Mouse (Mus musculus) heart, postnatal 10 days (tissue): ENCODE measurements around the gene Dnaja1. TPM values are rescaled to one million over a fixed set of nuclear protein-coding genes. Genes with fewer than 3 reads are reported as not detected.

Source experiments
- DNase-seq, 2 experiments: peaks; one replicate each; pipeline ENCODE4 v3.0.0; 2021
- intact Hi-C: fragments of 180-260 bp; cut with DNase I; formaldehyde crosslinking; loops from one replicate; pipeline ENCODE4 v1.15.1; 2025
- total RNA-seq, 2 experiments: library from RNA; stranded (reverse); gene quantifications; 2 replicates each; pipeline ENCODE4 v1.2.3; 2021

The Dnaja1 gene
- 100 to 1,000 TPM in 1 of 2 experiments, 10 to 100 TPM in 1; 95.0 to 120 TPM for total RNA-seq

DNA sequence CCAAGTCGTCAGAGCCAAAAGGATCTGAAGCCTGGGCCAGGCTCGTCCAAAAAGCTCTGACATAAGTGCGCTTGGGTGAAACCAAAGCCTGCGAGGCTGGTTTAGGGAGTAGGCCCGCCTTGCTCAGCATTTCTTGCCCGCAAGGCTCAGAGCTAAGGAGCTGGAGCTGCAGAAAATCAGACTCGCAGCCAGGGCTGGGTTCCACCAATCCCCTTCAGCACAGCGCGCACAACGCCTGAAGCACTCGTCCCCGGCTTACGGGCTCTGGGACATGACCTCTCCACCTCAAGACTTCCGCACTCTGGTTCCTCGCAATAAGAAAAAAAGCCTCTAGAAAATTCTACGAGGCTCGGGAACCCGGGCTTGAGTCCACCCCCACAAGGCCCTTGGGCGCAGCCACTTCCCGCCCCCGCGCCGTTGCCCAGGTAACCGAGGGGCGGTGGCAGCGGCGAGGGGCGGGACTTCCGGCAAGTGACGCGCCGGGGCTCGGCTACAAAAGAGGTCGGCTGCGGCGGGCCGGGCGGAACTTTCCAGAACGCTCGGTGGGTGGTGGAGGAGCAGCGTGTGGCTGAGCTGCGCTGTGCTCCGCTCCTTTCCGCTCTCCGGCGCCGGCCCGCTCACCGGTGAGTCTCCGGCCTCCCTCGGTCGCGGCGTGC, at the start of gene Dnaja1:
TSS of gene Dnaja1 (plus strand) at position 140 of the 656 bp plus-strand sequence.
- DNase-seq: peak; percentile 98
- intact Hi-C loops: loop anchor here (1.0 kb wide), 1 partner anchor 18 kb away; no protein-coding TSS in a partner anchor

DNA sequence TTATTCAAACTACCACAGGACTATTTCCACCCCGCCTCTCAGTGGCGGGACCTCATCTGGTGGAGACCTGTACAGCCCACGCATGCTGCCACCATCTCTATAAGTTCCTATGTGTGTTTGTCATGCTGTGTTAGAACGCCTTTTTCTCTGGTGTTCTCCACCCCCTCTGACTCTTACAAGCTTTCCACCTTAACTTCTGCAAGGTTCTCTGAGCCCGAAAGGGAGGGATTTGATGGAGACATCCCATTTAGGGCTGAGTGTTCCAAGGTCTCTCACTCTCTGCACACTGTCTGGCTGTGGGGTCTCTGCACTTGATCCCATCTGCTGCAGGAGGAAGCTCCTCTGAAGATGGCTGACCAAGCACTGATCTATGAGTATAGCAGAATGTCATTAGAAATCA, 48.4 kb upstream of the Dnaja1 start:
- intact Hi-C loops: loop anchor here (10.0 kb wide), 1 partner anchor 119 kb away; no protein-coding TSS in a partner anchor
- DNase-seq: no peak

DNA sequence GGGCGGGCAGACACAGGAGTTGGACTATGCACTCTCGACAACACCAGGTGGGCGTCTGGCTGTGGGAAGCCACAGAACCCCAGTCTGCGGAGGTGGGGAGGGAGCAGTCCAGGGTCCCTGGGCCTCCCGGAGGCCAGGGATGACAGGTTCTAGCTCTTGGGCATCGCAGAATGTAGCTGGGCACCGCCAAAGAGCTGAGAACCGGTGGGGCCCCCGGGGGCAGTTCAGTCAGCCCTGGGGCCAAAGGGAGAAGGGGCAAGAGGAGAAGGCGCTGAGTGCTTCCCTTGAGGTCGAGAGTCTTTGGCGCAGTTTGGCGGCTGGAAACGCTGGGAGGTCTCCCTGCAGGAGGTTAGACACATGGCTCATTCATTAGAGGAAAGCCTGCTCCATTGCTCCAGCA, 45.6 kb upstream of the Dnaja1 start:
- intact Hi-C loops: loop anchor here (10.0 kb wide), 1 partner anchor 122 kb away; no protein-coding TSS in a partner anchor
- DNase-seq: no peak

DNA sequence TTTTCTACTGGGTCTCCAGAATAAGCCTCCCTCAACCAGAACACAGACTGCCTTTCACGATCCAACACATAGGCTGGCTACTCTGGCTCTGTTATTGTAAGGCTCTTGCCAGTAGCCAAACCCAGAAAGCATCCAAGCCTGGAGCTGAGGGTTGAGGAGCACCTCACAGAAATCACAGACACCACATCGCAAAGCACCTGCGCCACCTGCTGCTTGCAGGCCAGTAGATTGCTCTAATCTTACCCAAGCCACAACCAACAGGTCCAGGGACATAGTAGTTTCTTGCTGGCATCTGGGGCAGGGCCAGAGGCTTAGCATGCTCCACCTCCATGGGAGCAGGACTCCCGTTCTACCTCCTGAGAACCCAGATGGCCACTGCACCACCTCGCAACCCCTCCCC, 44.8 kb upstream of the Dnaja1 start:
- intact Hi-C loops: loop anchor here (1.0 to 10.0 kb wide), 2 partner anchors 122 to 376 kb away; no protein-coding TSS in a partner anchor
- DNase-seq: peak; percentile 21 to 42

DNA sequence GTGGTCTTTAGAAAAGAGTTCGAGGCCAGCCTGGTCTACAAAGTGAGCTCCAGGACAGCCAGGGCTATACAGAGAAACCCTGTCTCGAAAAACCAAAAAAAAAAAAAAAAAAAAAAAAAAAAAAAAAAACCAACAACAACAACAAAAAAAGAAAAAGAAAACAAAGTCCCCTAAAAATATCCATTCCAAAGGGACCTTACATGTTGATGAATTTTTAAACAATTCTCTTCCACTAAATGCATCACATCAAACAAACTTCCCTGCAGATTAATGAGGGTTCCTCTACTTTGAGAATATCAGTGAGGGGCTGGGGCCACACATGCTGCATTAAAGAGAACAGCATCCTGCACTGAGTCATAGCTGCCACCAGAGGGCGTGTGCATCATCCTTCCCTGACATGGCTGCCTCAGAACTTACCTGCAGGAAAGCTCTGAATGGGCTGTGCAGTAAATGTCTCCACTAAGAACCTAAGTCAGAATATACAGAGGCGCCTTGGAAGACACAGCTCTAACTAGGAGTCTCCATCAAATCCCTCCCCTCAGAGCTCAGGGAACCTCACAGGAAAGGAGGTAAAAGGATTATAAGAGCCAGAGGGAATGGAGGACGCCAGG, 41.6 kb upstream of the Dnaja1 start:
- intact Hi-C loops: loop anchor here (5.0 kb wide), 1 partner anchor 543 kb away; no protein-coding TSS in a partner anchor
- peak; percentile 19 to 41 for DNase-seq

DNA sequence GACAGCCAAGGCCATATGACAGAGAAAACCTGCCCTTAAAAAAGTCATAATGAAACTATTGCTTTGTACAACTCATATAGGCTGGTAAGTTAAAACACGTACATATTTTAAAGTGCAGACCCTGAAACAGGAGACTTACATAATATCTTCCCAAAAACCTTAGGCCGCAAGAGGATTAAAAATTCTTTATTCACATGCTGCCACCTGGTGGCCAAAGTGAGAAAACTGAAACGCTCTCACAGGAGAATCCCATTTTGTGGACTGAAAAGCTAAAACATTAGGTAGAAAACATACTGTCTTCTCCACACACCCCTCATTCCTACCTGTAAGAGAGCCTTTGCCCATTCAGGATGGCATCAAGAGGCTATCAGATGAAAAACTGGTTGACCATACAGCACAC, 40.0 kb upstream of the Dnaja1 start:
- intact Hi-C loops: loop anchor here (1.0 to 5.0 kb wide), 2 partner anchors 381 to 545 kb away; no protein-coding TSS in a partner anchor
- DNase-seq: peak; percentile 65 to 77

DNA sequence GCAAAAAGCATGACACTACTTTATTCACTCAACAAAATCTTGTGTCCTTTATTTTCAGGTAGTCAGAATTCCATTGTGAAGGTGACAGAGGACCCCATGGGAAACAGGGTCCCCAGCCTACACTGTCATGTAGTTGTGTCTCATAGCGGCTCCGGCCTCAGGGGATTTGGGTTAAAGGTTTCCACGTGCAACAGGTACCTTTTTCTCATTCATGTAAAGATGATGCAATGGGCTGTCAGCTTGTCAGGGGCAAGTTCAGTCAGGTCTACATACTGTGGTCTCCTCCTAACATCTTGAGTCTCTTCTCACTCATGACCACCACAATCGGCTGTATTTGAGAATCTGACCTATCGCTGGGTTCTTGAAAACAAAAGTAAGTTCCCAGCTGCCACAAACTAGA, 39.6 kb upstream of the Dnaja1 start:
- no peak for DNase-seq
- intact Hi-C loops: loop anchor here (1.0 to 5.0 kb wide), 2 partner anchors 381 to 545 kb away; no protein-coding TSS in a partner anchor

DNA sequence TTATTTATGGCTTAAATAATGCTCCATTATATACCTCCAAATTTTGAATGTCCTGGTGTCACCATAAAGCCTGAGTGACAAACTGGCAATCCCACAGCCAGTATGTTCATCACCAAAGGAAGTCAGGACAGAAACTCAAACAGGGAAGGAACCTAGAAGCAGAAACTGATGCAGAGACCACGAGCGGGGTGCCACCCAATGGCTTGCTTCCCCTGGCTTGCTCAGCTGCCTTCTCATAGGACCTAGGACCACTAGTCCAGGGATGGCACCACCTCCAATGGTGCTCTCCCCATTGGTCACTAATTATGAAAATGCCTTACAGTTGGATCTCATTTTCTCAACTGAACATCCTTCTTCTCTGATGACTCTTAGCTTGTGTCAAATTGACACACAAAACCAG, 38.6 kb upstream of the Dnaja1 start:
- DNase-seq: no peak
- intact Hi-C loops: loop anchor here (5.0 kb wide), 1 partner anchor 546 kb away; no protein-coding TSS in a partner anchor

DNA sequence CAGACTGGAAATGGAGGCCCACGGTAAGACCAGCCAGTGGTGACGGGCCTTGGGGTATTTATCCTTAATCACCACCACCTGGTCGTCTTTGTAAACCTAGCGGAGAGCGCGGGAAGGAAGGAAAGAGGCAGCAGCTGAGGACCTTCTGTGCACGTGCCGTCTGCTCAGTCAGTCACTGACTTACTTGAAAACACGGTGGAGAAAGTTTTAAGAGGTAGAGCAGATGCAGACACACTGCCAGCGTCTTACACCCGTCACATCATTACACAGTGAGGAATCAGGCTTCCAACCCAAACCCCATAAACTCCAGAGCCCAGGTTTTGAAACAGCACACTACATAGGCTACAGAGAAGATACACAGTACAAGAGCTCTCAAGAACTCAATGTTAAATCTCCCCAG, 30.9 kb upstream of the Dnaja1 start:
- DNase-seq: no peak
- intact Hi-C loops: no loop called here

DNA sequence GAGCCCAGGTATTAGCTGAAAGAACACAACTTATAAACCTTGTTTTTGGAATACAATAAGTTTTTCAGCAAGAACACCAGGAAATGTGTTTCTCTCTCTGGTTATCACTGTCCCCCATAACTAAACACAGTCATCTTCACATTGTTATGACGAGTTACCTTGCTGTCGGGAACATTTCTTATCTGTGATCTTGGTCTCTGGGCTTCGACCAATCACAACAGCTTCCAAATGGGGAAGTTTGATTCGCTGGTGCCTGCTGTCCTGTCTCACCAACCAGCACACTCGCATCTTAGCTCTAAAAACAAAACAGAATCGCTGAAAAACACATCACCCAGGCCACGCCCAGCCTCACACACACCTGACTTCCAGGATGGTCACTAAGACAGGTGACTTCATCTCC, 24.9 kb upstream of the Dnaja1 start:
- intact Hi-C loops: no loop called here
- no peak for DNase-seq

DNA sequence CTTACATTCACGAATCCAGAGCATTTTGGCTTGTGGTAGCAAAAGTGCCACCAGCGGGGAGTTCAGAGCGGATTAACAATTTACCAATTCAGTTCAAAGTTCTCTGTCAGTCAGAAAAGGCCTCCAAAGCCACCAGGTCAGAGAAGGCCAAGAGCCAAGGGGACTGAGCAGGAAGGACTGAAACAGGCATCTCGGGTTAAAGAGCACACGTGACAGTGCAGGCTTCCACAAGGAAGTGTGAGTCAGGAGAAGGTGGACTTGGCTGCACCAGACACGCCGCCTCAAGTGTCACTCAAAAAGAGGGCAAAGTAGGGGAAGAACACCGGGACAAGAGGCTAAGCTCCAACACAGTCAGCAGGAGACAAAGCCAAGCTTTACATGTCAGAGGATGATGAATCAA, 21.7 kb upstream of the Dnaja1 start:
- intact Hi-C loops: no loop called here
- no peak for DNase-seq

DNA sequence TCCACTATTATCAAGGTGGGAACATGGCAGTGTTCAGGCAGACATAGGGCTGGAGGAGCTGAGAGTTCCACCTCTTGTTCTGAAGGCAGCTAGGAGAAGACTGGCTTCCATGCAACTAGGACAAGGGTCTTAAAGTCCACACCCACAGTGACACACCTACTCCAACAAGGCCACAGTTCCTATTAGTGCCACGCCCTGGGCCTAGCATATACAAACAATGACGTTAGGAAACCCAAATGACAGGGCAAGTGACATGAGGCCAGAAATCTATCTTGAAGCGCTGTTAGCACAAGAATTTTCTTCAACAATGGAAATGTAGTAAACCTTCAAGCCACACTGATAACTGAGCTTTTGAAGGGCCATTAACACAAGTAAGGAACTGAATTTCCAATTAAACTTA, 20.2 kb upstream of the Dnaja1 start:
- intact Hi-C loops: no loop called here
- DNase-seq: no peak

DNA sequence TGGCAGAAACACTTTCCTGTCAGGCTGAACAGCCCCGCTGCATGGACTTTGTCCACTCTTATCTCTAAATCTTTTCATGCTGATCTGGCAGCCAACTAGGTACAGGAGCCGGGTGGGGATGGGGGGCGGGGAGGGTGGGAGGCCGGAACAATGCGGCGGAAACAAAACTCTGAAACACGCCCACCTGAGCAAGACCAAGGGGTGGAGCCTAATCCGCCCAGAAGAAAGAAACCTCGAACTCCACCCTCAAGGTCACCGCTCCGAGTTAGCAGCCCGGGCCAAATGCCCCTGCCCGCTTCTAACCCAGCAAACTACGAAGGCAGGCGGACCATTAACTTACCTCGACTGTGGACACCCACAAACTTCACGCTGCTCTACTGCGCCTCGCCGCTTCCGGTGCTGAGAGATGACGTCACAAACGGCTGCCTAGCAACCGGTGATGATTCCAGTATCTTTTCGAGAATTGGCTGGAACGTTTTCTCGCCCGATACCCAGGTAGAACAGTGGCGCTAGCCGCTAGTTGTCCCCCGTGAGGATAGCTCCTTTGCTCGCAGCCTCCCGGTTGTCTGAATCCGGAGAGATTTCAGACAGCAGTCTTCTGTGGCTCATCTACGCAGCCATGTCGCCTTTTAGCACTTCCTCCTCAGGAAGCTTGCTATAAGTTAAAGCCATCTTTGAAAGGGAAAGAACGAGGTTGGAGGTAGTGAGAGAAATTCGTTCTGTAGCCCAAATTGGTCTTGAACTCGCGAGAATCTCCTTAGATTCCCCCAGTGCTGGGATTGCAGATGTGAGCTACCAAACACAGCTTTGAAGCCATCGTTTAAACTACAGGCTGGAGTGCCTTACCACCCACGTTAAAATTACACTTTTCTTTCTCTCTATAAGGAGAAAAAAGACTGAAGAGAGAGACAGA, 18.9 kb upstream of the Dnaja1 start, which contains the start of gene Aptx:
TSS of gene Aptx (minus strand) at position 398 of the 913 bp plus-strand sequence.
- intact Hi-C loops: no loop called here
- peak; percentile 98 for DNase-seq

DNA sequence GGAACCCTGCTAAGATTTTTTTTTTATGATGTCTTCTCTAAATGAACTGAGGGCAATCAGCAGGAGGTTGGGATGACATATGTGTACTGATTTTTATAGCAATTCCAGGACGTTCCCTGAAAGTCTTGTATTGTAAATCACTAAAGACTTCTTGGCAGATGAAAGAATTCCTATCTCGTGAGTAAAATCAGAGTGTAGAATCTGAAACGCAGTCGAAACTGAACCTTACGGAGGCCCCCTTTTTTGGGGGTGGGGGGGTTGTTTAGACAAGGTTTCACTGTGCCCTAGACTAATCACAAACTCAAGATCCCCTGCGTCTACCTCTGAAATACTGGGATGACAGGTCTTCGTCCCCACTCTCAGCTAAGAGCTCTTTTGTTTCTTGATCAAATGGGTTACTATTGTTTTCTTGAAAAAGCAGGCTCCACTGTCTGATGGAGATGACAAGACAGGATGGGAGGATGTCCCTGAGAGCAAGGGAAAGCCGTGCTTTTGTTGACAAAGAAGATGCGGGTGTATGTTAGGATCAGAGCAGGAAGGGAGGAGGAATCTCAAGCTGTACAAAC, 18.2 kb upstream of the Dnaja1 start:
- intact Hi-C loops: loop anchor here (1.0 kb wide), 1 partner anchor 19 kb away; the partner anchor contains the start of gene Dnaja1
- DNase-seq: peak; percentile 11 to 20

DNA sequence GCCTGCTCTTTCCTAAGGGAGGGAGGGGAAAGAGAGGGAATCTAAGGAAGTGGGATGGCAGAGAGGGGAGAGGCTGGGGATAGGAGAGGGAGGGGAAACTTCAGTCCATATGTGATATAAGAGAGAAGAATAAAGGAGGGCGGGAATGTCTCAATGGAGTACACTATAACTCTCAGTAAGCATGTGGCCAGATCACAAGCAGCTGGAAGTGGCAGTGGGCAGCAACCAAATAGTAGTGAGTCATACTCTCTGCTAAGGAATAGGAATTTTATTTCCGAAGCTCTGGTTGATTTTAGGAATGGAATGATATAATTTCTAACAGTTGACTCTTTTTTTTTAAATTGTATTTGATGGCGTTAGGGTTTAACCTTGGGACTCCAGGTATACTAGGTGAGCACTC, 4.8 kb upstream of the Dnaja1 start:
- intact Hi-C loops: no loop called here
- no peak for DNase-seq

DNA sequence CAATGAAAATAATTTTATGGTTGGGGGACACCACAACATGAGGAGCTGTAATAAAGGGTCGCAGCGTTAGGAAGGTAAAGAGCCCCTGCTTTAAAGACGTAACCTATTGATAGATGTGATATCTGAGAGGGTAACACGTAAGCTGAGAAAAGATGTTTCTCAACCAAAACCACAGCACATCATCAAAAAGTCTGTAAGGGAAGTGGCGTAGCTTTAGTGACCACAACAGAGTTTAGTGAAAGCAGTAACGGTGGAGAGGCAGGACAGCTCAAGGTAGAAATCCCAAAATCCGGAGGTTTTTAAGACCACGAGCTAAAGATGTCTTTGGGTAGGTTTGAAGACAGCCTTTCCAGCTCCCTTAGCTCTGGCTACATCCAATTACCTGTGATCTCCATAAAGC, 1.0 kb upstream of the Dnaja1 start:
- intact Hi-C loops: no loop called here
- no peak for DNase-seq

DNA sequence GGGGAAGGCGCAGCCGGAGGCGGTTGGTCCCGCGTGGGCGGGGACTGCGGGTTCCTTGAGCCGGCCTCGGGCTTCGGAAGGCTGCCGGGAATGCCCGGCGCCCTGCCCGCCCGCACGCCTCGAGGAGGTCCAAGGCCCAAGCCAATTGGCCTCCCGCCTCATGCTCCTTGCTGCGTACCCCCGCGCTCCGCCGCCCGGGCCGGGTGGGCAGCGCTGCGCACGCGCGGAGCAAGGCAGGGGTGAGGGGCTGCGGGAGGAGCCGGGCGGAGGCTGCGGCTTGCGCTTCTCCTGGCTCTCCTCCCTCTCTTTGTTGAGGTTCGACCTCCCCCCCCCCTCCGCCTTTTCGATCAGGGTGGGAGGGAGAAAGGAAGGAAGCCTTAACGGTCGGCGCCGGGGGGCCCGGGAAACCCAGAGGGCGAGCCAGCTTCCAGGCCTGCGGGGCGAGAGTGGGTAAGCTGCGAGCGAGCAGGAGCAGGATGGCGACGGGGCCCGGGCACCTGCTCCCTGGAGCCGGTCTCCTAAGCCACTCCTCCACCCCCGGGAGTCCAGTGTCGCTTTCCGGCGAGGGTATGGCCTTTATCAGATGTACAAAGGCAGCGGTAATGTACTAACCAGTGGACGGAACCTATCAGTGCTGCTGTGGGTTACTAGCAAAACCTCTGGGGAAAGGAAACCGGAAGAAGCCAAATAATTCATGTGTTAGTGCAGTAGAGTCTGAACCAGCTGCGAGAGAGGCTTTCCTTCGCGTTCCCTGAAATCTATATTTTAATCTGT, 924 bp downstream of the Dnaja1 start:
- peak; percentile 82 to 84 for DNase-seq
- intact Hi-C loops: loop anchor here (1.0 kb wide), 1 partner anchor 19 kb away; no protein-coding TSS in a partner anchor

DNA sequence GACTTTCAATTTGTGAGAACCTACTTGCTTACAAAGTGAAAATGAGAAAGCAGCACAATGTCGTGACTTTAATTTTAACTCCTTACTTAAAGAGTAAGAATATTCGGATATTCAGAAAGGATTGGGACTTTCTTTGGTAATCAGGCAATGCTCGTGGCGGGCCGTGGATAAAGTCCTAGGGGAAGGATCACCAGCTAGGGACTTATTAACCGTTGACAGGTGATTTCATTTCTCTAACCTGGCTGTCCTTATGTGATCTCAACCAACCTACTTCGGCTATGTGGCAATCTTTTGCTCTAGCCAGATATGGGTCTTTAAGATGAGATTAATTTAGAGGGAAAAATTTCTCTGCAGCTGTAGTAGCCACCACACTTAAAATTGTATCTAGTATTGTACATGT, 3.2 kb downstream of the Dnaja1 start:
- intact Hi-C loops: no loop called here
- no peak for DNase-seq

DNA sequence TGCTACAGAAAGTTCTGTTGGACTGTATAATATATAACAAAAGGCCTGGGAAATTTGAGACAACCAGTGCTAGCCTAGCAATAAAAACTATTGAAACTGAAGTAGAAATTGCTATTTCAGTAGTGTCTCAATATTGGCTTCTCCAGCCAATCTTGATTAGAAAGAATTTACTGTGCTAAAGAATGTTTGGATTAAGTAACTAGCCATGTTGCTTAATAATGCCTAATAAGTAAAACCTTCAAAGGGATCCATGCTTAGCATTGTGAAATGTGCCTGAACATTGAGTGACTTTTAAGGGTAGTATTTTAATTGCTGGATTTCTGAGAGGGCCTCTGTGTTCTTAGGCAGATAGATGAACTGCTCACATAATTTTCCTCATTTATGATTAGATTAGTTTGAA, 3.6 kb downstream of the Dnaja1 start:
- no peak for DNase-seq
- intact Hi-C loops: no loop called here

DNA sequence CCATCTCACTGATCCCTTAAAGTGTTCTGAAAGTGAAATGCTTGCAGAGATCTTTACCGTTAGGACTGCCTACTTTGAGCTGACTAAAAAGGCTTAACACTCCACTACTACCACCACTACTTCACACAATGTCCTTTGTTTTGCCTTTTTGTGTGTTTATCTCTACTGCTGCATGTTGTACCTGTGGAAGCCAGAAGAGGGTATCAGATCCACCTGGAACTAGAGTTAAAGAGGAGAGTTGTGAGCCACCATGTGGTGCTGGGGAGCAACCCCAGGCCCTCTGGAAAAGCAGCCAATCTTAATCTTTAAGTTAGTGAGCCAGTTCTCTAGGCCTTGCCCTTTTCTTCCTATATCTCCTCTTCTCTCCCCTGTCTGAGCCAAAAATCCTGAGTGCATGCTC, 5.3 kb downstream of the Dnaja1 start:
- intact Hi-C loops: no loop called here
- DNase-seq: no peak
